Mouse (Mus musculus) bone marrow macrophage, adult 2 months (primary cell): ENCODE results near the gene Gm11639.

ENCODE experiments used
- CTCF ChIP-seq: IDR thresholded peaks from 2 replicates; pipeline ENCODE4 v1.5.1; 2012; ENCODE audit warnings: low read depth, mild to moderate bottlenecking, low read length, moderate library complexity
- POLR2A ChIP-seq: IDR thresholded peaks from 2 replicates; pipeline ENCODE4 v1.6.1; 2012; ENCODE audit warnings: mild to moderate bottlenecking, low read depth, low read length, borderline replicate concordance

GRCm38 (mm10) chr11:104638006-104638405 is 47.5 kb upstream of the Gm11639 start:
- TF ChIP-seq CTCF (no peak), POLR2A (no peak)
